Mouse (Mus musculus) liver, embryonic 11.5 days (tissue): ENCODE results near the gene Plekhf1. TPM values are rescaled to one million over a fixed set of nuclear protein-coding genes. Genes with fewer than 3 reads are reported as not detected.

ENCODE experiments used
- ATAC-seq: fragments of 200-750 bp; cut with Nextera tagmentation; replicated peaks from 2 replicates; pipeline ENCODE4 v1.8.0; 2017; ENCODE audit warnings: moderate number of reproducible peaks, mild to moderate bottlenecking, moderate TSS enrichment, moderate library complexity; ENCODE audit not compliant: low FRiP score
- DNase-seq: peaks from one replicate; pipeline ENCODE4 v3.0.0-alpha.2; 2017; ENCODE audit warnings: low spot score
- H3K27ac ChIP-seq: fragments of 300-500 bp; sonication (generic); 2 replicates; pipeline ENCODE4 v1.5.1; 2014; ENCODE audit warnings: mild to moderate bottlenecking, low read depth, low read length, control low read depth
- H3K27me3 ChIP-seq: fragments of 300-500 bp; sonication (generic); replicated peaks from 2 replicates; pipeline ENCODE4 v1.6.1; 2014; ENCODE audit warnings: low read length, mixed read lengths; ENCODE audit not compliant: control insufficient read depth, insufficient read depth
- H3K36me3 ChIP-seq: fragments of 300-500 bp; sonication (generic); 2 replicates; pipeline ENCODE4 v1.6.1; 2014; ENCODE audit warnings: mild to moderate bottlenecking, low read length, moderate library complexity, mixed read lengths; ENCODE audit not compliant: control insufficient read depth, insufficient read depth
- H3K4me1 ChIP-seq: fragments of 300-500 bp; sonication (generic); replicated peaks from 2 replicates; pipeline ENCODE4 v1.6.1; 2014; ENCODE audit warnings: low read length, mixed read lengths; ENCODE audit not compliant: control insufficient read depth, insufficient read depth
- H3K4me2 ChIP-seq: fragments of 300-500 bp; sonication (generic); 2 replicates; pipeline ENCODE4 v1.6.1; 2014; ENCODE audit warnings: mild to moderate bottlenecking, control low read depth, moderate library complexity
- H3K4me3 ChIP-seq: fragments of 300-500 bp; sonication (generic); 2 replicates; pipeline ENCODE4 v1.5.1; 2014; ENCODE audit warnings: low read depth, low read length, control low read depth
- H3K9ac ChIP-seq: fragments of 300-500 bp; sonication (generic); 2 replicates; pipeline ENCODE4 v1.6.1; 2014; ENCODE audit warnings: low read depth, low read length, control low read depth
- H3K9me3 ChIP-seq: fragments of 300-500 bp; sonication (generic); 2 replicates; pipeline ENCODE4 v1.6.1; 2016; ENCODE audit warnings: low read length, inconsistent platforms, mixed read lengths; ENCODE audit not compliant: control insufficient read depth
- WGBS: fragments of 180-500 bp; shearing (Covaris S2); extraction: QIAGEN DNeasy Blood & Tissue Kit; methylation state at CpG from one replicate; pipeline ENCODE4 v1.1.7; 2014; 5-methylcytosine and 5-hydroxymethylcytosine counted together
- polyA plus RNA-seq: library from polyadenylated mRNA; unstranded; fragments of >200 nt; fragmentation: Nextera tagmentation; extraction: Ambion mirVana; gene quantifications from 2 replicates; pipeline ENCODE4 v1.2.1, GENCODE M21; 2014

The Plekhf1 gene
- polyA plus RNA-seq, 1 experiment from 2014 or later, result 0.67 TPM

GRCm38 (mm10) chr7:38214473-38215214 is 13.2 kb downstream of the Plekhf1 start:
- H3K27me3 ChIP-seq, result no peaks in the 10 kb centered on the region
- ATAC-seq (no peak), DNase-seq (no peak)
- H3K4me1 ChIP-seq, result 0 out of 2 replicates have a peak, but pooled peaks cover 3% of the 10 kb centered on the region
- H3K4me3 ChIP-seq, result no peak overlapping the region
- no peak overlapping the region for H3K4me2 ChIP-seq
- no peaks in the 10 kb centered on the region for H3K9me3 ChIP-seq
- WGBS, result 39% methylated on average over 5 of the region's 5 CpGs
- H3K9ac ChIP-seq, result no peak overlapping the region
- H3K27ac ChIP-seq, result no peak overlapping the region
- H3K36me3 ChIP-seq, result no peaks in the 10 kb centered on the region

- ATAC-seq, result no peak
- no peaks in the 10 kb centered on the region for H3K36me3 ChIP-seq
- H3K9ac ChIP-seq, result no peak overlapping the region
- 38% methylated on average over 3 of the region's 3 CpGs for WGBS
- H3K4me1 ChIP-seq, result 0 out of 2 replicates have a peak, but pooled peaks cover 3% of the 10 kb centered on the region
- H3K27me3 ChIP-seq, result no peaks in the 10 kb centered on the region
- H3K4me3 ChIP-seq, result no peak overlapping the region
- no peaks in the 10 kb centered on the region for H3K9me3 ChIP-seq
- H3K27ac ChIP-seq, result no peak overlapping the region; the same call in 1 of the 2 replicates
- DNase-seq, result no peak
- H3K4me2 ChIP-seq, result no peak overlapping the region
Measured at GRCm38 (mm10) chr7:38212651-38213062, 15.2 kb downstream of the Plekhf1 start.

- Histone ChIP-seq H3K36me3 (no peaks in the 10 kb centered on the region), H3K9ac (no peak overlapping the region), H3K9me3 (no peaks in the 10 kb centered on the region), H3K27ac (no peak overlapping the region), H3K27me3 (no peaks in the 10 kb centered on the region), H3K4me3 (no peak overlapping the region), H3K4me2 (no peak overlapping the region), H3K4me1 (0 out of 2 replicates have a peak, but pooled peaks cover 3% of the 10 kb centered on the region)
- ATAC-seq (no peak), DNase-seq (no peak)
- WGBS, result 51% methylated on average over 11 of the region's 11 CpGs
Measured at GRCm38 (mm10) chr7:38209478-38210152, 18.2 kb downstream of the Plekhf1 start.

- WGBS, result 71% methylated on average over 3 of the region's 3 CpGs
- DNase-seq, result no peak
Measured at GRCm38 (mm10) chr7:38208969-38209368, 18.8 kb downstream of the Plekhf1 start.

GRCm38 (mm10) chr7:38206564-38206963 is 21.3 kb downstream of the Plekhf1 start:
- ATAC-seq (no peak), DNase-seq (no peak)
- Histone ChIP-seq H3K4me3 (no peak overlapping the region), H3K9ac (no peak overlapping the region), H3K27me3 (no peaks in the 10 kb centered on the region), H3K27ac (no peak overlapping the region), H3K36me3 (no peaks in the 10 kb centered on the region), H3K9me3 (no peaks in the 10 kb centered on the region), H3K4me2 (no peak overlapping the region), H3K4me1 (no peaks in the 10 kb centered on the region)
- WGBS, result 70% methylated on average over 3 of the region's 3 CpGs

More at GRCm38 (mm10) chr7:38208969-38209368, 18.8 kb downstream of the Plekhf1 start:
- H3K27ac ChIP-seq, result no peak overlapping the region
- no peaks in the 10 kb centered on the region for H3K27me3 ChIP-seq
- no peak overlapping the region for H3K4me3 ChIP-seq
- H3K36me3 ChIP-seq, result no peaks in the 10 kb centered on the region
- 0 out of 2 replicates have a peak, but pooled peaks cover 3% of the 10 kb centered on the region for H3K4me1 ChIP-seq
- H3K4me2 ChIP-seq, result no peak overlapping the region
- no peak for ATAC-seq
- H3K9me3 ChIP-seq, result no peaks in the 10 kb centered on the region
- no peak overlapping the region for H3K9ac ChIP-seq

GRCm38 (mm10) chr7:38205801-38206200 is 22.0 kb downstream of the Plekhf1 start:
- no peaks in the 10 kb centered on the region for H3K36me3 ChIP-seq
- H3K27me3 ChIP-seq, result no peaks in the 10 kb centered on the region
- H3K4me1 ChIP-seq, result no peaks in the 10 kb centered on the region
- H3K9me3 ChIP-seq, result no peaks in the 10 kb centered on the region
- ATAC-seq, result no peak
- H3K9ac ChIP-seq, result no peak overlapping the region
- DNase-seq, result no peak
- H3K4me2 ChIP-seq, result no peak overlapping the region
- no peak overlapping the region for H3K27ac ChIP-seq
- H3K4me3 ChIP-seq, result no peak overlapping the region
- WGBS, result 61% methylated on average over 2 of the region's 2 CpGs

- no peak overlapping the region for H3K9ac ChIP-seq
- no peak for DNase-seq
- no peaks in the 10 kb centered on the region for H3K4me1 ChIP-seq
- H3K27me3 ChIP-seq, result no peaks in the 10 kb centered on the region
- H3K4me2 ChIP-seq, result no peak overlapping the region
- no peaks in the 10 kb centered on the region for H3K9me3 ChIP-seq
- H3K4me3 ChIP-seq, result no peak overlapping the region
- no peak for ATAC-seq
- WGBS, result 84% methylated on average over 6 of the region's 6 CpGs
- no peak overlapping the region for H3K27ac ChIP-seq
- no peaks in the 10 kb centered on the region for H3K36me3 ChIP-seq
Measured at GRCm38 (mm10) chr7:38204314-38204713, 23.5 kb downstream of the Plekhf1 start.

GRCm38 (mm10) chr7:38201290-38201658 is 26.5 kb downstream of the Plekhf1 start:
- no peaks in the 10 kb centered on the region for H3K27me3 ChIP-seq
- WGBS, result 24% methylated on average over 3 of the region's 3 CpGs
- H3K36me3 ChIP-seq, result no peaks in the 10 kb centered on the region
- no peak overlapping the region for H3K9ac ChIP-seq
- no peak overlapping the region for H3K4me3 ChIP-seq
- H3K4me2 ChIP-seq, result no peak overlapping the region
- peak; percentile 12; the same call in 1 of the 2 replicates for ATAC-seq
- no peaks in the 10 kb centered on the region for H3K4me1 ChIP-seq
- H3K27ac ChIP-seq, result no peak overlapping the region
- H3K9me3 ChIP-seq, result no peaks in the 10 kb centered on the region
- DNase-seq, result no peak
